Mouse (Mus musculus) midbrain, embryonic 12.5 days (tissue): ENCODE measurements around the gene Sos2. TPM values are rescaled to one million over a fixed set of nuclear protein-coding genes. Genes with fewer than 3 reads are reported as not detected.

Experiments used
- ATAC-seq: fragments of 200-750 bp; cut with Nextera tagmentation; 2 replicates; pipeline ENCODE4 v1.8.0; 2017; ENCODE audit warnings: low read depth, moderate TSS enrichment, moderate library complexity; ENCODE audit not compliant: low FRiP score
- H3K27ac ChIP-seq: fragments of 300-500 bp; sonication (generic); replicated peaks from 2 replicates; pipeline ENCODE4 v1.5.1; 2016; ENCODE audit warnings: mild to moderate bottlenecking
- H3K27me3 ChIP-seq: fragments of 300-500 bp; sonication (generic); 2 replicates; pipeline ENCODE4 v1.6.1; 2016; ENCODE audit warnings: mild to moderate bottlenecking
- H3K36me3 ChIP-seq: fragments of 300-500 bp; sonication (generic); 2 replicates; pipeline ENCODE4 v1.6.1; 2016
- H3K4me1 ChIP-seq: fragments of 300-500 bp; sonication (generic); 2 replicates; pipeline ENCODE4 v1.6.1; 2016
- H3K4me2 ChIP-seq: fragments of 300-500 bp; sonication (generic); replicated peaks from 2 replicates; pipeline ENCODE4 v1.6.1; 2016; ENCODE audit warnings: mild to moderate bottlenecking, moderate library complexity
- H3K4me3 ChIP-seq: fragments of 300-500 bp; sonication (generic); 2 replicates; pipeline ENCODE4 v1.5.1; 2016; ENCODE audit warnings: mild to moderate bottlenecking
- H3K9ac ChIP-seq: fragments of 300-500 bp; sonication (generic); replicated peaks from 2 replicates; pipeline ENCODE4 v1.6.1; 2016; ENCODE audit warnings: mild to moderate bottlenecking, moderate library complexity
- H3K9me3 ChIP-seq: fragments of 300-500 bp; sonication (generic); 2 replicates; pipeline ENCODE4 v1.6.1; 2016; ENCODE audit warnings: mild to moderate bottlenecking
- WGBS: fragments of 180-500 bp; shearing (Covaris S2); methylation state at CpG from one replicate; pipeline ENCODE4 v1.1.7; 2016; 5-methylcytosine and 5-hydroxymethylcytosine counted together
- microRNA-seq: library from miRNA; unstranded; fragments of <30 nt; microRNA quantifications from one replicate; pipeline ENCODE4, GENCODE M21; 2017
- polyA plus RNA-seq: library from polyadenylated mRNA; unstranded; fragments of >200 nt; fragmentation: Nextera tagmentation; extraction: Ambion mirVana; gene quantifications from 2 replicates; pipeline ENCODE4 v1.2.1, GENCODE M21; 2016

Sos2 gene
- polyA plus RNA-seq, 1 experiment from 2014 or later = 12.4 TPM

GRCm38 (mm10) chr12:69544994-69545393 lies 136.7 kb downstream of the Sos2 start:
- Histone ChIP-seq H3K4me2 (no peak overlapping the region), H3K27me3 (no peaks in the 10 kb centered on the region), H3K4me3 (no peak overlapping the region), H3K4me1 (peaks cover 2% of the 10 kb centered on the region; the same call in 1 of the 2 replicates), H3K9me3 (no peaks in the 10 kb centered on the region), H3K27ac (no peak overlapping the region), H3K9ac (no peak overlapping the region), H3K36me3 (no peaks in the 10 kb centered on the region)
- WGBS = 74% methylated on average over 6 of the region's 6 CpGs
- no peak for ATAC-seq

- H3K4me3 ChIP-seq = no peak overlapping the region
- no peak overlapping the region for H3K9ac ChIP-seq
- H3K9me3 ChIP-seq = no peaks in the 10 kb centered on the region
- no peak overlapping the region for H3K4me2 ChIP-seq
- no peaks in the 10 kb centered on the region for H3K36me3 ChIP-seq
- no peaks in the 10 kb centered on the region for H3K27me3 ChIP-seq
- H3K4me1 ChIP-seq = peaks cover 6% of the 10 kb centered on the region; the same call in 1 of the 2 replicates
- no peak for ATAC-seq
- 61% methylated on average over 2 of the region's 2 CpGs for WGBS
- H3K27ac ChIP-seq = no peak overlapping the region
Observed at GRCm38 (mm10) chr12:69544562-69544961, 137.1 kb downstream of the Sos2 start.

GRCm38 (mm10) chr12:69542376-69542775 lies 139.3 kb downstream of the Sos2 start:
- H3K4me1 ChIP-seq = peaks cover 16% of the 10 kb centered on the region
- H3K27me3 ChIP-seq = no peaks in the 10 kb centered on the region
- H3K36me3 ChIP-seq = no peaks in the 10 kb centered on the region
- no peaks in the 10 kb centered on the region for H3K9me3 ChIP-seq
- ATAC-seq = no peak
- no peak overlapping the region for H3K4me2 ChIP-seq
- no peak overlapping the region for H3K9ac ChIP-seq
- WGBS = 96% methylated on average over 8 of the region's 8 CpGs
- no peak overlapping the region for H3K4me3 ChIP-seq
- no peak overlapping the region for H3K27ac ChIP-seq

GRCm38 (mm10) chr12:69541663-69542062 lies 140.0 kb downstream of the Sos2 start:
- peaks cover 21% of the 10 kb centered on the region for H3K4me1 ChIP-seq
- H3K36me3 ChIP-seq = no peaks in the 10 kb centered on the region
- H3K4me3 ChIP-seq = no peak overlapping the region
- no peaks in the 10 kb centered on the region for H3K27me3 ChIP-seq
- H3K9ac ChIP-seq = no peak overlapping the region
- ATAC-seq = no peak
- H3K27ac ChIP-seq = no peak overlapping the region
- H3K9me3 ChIP-seq = no peaks in the 10 kb centered on the region
- 88% methylated on average over 8 of the region's 8 CpGs for WGBS
- no peak overlapping the region for H3K4me2 ChIP-seq

- 73% methylated on average over 7 of the region's 7 CpGs for WGBS
Observed at GRCm38 (mm10) chr12:69539353-69539752, 142.3 kb downstream of the Sos2 start.

GRCm38 (mm10) chr12:69538362-69538950 lies 143.2 kb downstream of the Sos2 start:
- no peaks in the 10 kb centered on the region for H3K27me3 ChIP-seq
- 59% methylated on average over 4 of the region's 4 CpGs for WGBS

More at GRCm38 (mm10) chr12:69539353-69539752, 142.3 kb downstream of the Sos2 start:
- ATAC-seq = no peak
- H3K36me3 ChIP-seq = no peaks in the 10 kb centered on the region
- no peak overlapping the region for H3K4me2 ChIP-seq
- H3K4me1 ChIP-seq = peaks cover 21% of the 10 kb centered on the region
- H3K27ac ChIP-seq = no peak overlapping the region
- H3K9ac ChIP-seq = no peak overlapping the region
- H3K27me3 ChIP-seq = no peaks in the 10 kb centered on the region
- H3K4me3 ChIP-seq = no peak overlapping the region
- H3K9me3 ChIP-seq = no peaks in the 10 kb centered on the region

GRCm38 (mm10) chr12:69537675-69538361 lies 143.8 kb downstream of the Sos2 start:
- 58% methylated on average over 19 of the region's 19 CpGs for WGBS
- Histone ChIP-seq H3K4me2 (peak overlapping the region; percentile 21), H3K9ac (no peak overlapping the region), H3K27ac (peak overlapping the region; percentile 32), H3K36me3 (no peaks in the 10 kb centered on the region), H3K4me1 (peaks cover 21% of the 10 kb centered on the region), H3K9me3 (no peaks in the 10 kb centered on the region), H3K4me3 (no peak overlapping the region), H3K27me3 (no peaks in the 10 kb centered on the region)
- ATAC-seq = no peak

More at GRCm38 (mm10) chr12:69538362-69538950, 143.2 kb downstream of the Sos2 start:
- ATAC-seq = no peak
- H3K36me3 ChIP-seq = no peaks in the 10 kb centered on the region
- no peak overlapping the region for H3K4me3 ChIP-seq
- H3K4me1 ChIP-seq = peaks cover 21% of the 10 kb centered on the region
- no peak overlapping the region for H3K9ac ChIP-seq
- no peak overlapping the region for H3K4me2 ChIP-seq
- no peaks in the 10 kb centered on the region for H3K9me3 ChIP-seq
- H3K27ac ChIP-seq = peak overlapping the region; percentile 32

GRCm38 (mm10) chr12:69537243-69537674 lies 144.4 kb downstream of the Sos2 start:
- no peak for ATAC-seq
- Histone ChIP-seq H3K27ac (peak overlapping the region; percentile 30; the same call in 1 of the 2 replicates), H3K4me2 (peak overlapping the region; percentile 21), H3K4me1 (peaks cover 21% of the 10 kb centered on the region), H3K4me3 (no peak overlapping the region), H3K9me3 (no peaks in the 10 kb centered on the region), H3K9ac (no peak overlapping the region), H3K27me3 (no peaks in the 10 kb centered on the region), H3K36me3 (no peaks in the 10 kb centered on the region)
- WGBS = 30% methylated on average over 10 of the region's 10 CpGs

GRCm38 (mm10) chr12:69536616-69537242 lies 144.9 kb downstream of the Sos2 start:
- no peak overlapping the region for H3K9ac ChIP-seq
- ATAC-seq = no peak
- H3K4me3 ChIP-seq = no peak overlapping the region
- H3K27ac ChIP-seq = no peak overlapping the region
- H3K27me3 ChIP-seq = no peaks in the 10 kb centered on the region
- peaks cover 21% of the 10 kb centered on the region for H3K4me1 ChIP-seq
- H3K36me3 ChIP-seq = no peaks in the 10 kb centered on the region
- peak overlapping the region; percentile 21; the same call in 1 of the 2 replicates for H3K4me2 ChIP-seq
- no peaks in the 10 kb centered on the region for H3K9me3 ChIP-seq
- WGBS = 65% methylated on average over 10 of the region's 10 CpGs

Small RNA genes lying within 50 kb of the gene (microRNA-seq; reads per million reads assigned to microRNA genes)
- not detected for gene Gm23018

Other genes with a start within 250 kb of the Sos2 start
- 18.7 and 19.0 TPM in 2 replicates for gene Vcpkmt, start 98.8 kb downstream of the Sos2 start, polyA plus RNA-seq
- 12.4 and 13.5 TPM in 2 replicates for gene L2hgdh, start 43.0 kb upstream of the Sos2 start, polyA plus RNA-seq
- 19.2 and 24.6 TPM in 2 replicates for gene Atp5s, start 43.1 kb upstream of the Sos2 start, polyA plus RNA-seq
- 0.54 and 1.1 TPM in 2 replicates for gene Cdkl1, start 109.4 kb upstream of the Sos2 start, polyA plus RNA-seq
- gene Atl1, start 210.8 kb upstream of the Sos2 start, polyA plus RNA-seq = 75.0 and 78.6 TPM in 2 replicates
- 33.4 and 37.2 TPM in 2 replicates for gene Map4k5, start 211.3 kb upstream of the Sos2 start, polyA plus RNA-seq